Mouse (Mus musculus): ENCODE data around the gene Tmem62.
"Not testable (repeated sequence)": the region's sequence is repeated elsewhere in the genome, so short reads cannot be mapped to it uniquely, and the experiment has no call there.

Gene Tmem62

DNA sequence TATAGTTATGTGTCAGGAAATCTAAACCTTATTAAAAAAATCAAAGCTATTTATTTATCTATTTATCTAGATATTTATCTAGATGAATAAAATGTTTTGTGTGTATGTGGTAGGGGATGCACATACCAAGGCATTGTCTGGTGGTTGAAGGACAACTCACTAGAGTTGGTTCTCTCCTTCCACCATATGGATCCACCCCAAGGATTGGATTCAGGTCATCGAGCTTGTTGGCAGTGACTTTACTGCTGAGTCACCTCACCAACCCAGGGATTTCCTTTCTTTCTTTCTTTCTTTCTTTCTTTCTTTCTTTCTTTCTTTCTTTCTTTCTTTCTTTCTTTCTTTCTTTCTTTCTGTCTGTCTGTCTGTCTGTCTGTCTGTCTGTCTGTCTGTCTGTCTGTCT is 19.8 kb downstream of the Tmem62 start:
- DNase-seq (ENCODE audit: low spot score in 2 of 2): not testable (repeated sequence)

GRCm38 (mm10) chr2:120998863-120999262 is 22.0 kb downstream of the Tmem62 start:
- DNase-seq (ENCODE audit: low spot score in 2 of 2): no peak

GRCm38 (mm10) chr2:121003586-121003985 is 26.8 kb downstream of the Tmem62 start:
- no peak for DNase-seq (ENCODE audit: low spot score in 2 of 2)

GRCm38 (mm10) chr2:121004018-121004811 is 27.4 kb downstream of the Tmem62 start:
- no peak for DNase-seq (ENCODE audit: low spot score in 2 of 2)

DNA sequence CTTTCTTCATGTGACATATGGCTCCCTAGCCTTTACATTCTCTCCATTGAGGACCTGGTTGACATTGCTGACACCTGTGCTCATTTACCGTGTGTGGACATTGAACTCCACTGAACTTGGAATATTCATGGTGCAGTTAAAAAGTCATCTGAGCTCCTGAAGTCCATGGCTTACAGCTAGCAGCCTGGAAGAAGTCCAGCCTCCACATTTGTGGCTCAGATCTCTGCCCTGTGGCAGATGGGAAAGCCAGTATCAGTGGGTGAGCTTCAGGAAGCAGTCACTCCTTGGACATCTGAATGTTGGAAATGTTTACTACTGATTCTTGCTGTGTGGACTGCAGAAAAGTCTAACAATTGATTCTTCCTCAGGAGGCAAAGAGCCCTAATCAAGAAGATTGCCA is 30.2 kb downstream of the Tmem62 start:
- no peak for DNase-seq (ENCODE audit: low spot score in 2 of 2)

DNA sequence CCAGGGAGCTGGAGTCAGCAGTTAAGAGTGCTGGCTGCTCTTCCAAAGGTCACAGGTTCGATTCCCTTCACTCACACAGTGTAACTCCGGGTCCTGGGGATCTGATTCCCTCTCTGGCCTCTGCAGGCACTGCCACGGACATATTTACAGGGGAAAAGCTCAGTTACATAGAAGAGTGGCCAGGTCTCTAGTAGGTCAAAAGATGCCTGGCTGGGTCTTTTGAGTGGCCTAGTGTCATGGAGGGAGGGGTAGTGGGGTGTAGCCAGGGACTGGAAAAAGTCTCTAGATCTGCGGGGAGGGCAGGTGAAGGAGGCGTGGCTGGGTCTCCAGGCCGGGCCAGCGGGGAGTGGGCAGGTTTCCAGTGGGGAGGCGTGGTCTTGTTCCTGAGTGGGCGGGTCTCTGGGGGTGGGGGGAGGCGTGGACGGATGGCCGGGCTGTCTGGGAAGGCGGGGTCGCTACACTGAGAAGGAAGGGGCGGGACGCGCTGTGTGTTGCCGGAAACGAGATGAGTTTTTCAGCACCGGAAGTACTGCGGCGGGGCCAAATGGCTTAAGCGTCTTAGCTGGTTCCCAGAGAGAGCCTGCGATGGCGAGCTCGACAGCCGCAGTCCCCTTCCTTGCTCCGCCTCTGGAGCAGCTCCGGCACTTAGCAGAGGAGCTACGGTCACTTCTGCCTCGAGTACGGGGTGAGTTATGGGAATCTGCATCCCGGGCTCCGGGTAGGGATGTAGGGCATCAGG is 31.3 kb downstream of the Tmem62 start, which contains the start of gene Ccndbp1:
Gene Ccndbp1 (plus strand): TSS at position 479 of the 739 bp plus-strand sequence.
- DNase-seq (ENCODE audit: low spot score in 2 of 2): peak; percentile 71 to 80

DNA sequence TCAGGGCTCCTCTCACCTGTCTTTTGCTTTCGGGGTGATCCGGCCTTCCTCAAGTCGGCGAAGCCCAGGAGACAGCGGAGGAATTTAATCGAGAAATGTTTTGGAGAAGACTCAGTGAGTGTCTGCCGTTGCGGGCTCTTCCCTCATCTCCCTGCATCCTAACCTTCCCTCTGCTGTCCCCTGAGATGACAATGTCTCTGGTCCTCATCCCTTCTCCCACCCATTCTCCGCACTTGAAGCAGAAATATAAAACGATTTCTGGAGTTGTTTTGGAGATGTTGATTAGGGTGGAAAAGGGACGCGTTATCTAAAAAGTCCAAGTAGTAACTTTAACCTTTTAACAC is 31.8 kb downstream of the Tmem62 start:
- DNase-seq (ENCODE audit: low spot score in 2 of 2): no peak

DNA sequence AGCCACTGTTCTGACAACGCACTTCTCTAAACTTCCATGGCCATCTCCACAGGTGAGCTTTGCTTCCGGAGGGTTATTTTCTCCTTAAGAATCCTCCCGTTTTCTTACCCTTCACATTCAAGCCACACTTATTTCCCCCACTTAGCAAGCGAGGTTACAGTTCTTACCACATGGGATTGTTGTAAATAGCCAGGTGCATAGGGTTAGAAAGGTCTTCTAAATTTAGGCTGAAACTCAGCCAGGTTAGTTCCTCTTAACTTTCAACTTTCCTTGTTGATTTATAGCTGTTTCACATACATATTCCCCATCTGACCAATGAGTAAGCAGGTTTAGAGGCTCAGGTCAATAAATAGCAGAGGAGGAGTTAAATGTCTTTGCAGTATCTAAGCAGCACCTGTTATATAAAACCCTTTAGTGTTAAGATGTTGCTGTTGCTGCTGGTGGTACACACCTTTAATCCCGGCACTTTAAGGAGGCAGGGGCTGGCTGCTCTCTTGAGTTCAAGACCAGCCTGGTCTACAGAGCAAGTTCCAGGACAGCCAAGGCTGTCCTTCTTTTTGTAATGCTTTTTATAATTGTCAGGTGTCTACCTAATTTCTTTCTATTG is 32.4 kb downstream of the Tmem62 start:
- DNase-seq (ENCODE audit: low spot score in 2 of 2): no peak

GRCm38 (mm10) chr2:121012676-121013075 is 35.9 kb downstream of the Tmem62 start:
- DNase-seq (ENCODE audit: low spot score in 2 of 2): no peak

- DNase-seq (ENCODE audit: low spot score in 2 of 2): no peak
These were observed 38.7 kb downstream of the Tmem62 start for GRCm38 (mm10) chr2:121015507-121015906.

DNA sequence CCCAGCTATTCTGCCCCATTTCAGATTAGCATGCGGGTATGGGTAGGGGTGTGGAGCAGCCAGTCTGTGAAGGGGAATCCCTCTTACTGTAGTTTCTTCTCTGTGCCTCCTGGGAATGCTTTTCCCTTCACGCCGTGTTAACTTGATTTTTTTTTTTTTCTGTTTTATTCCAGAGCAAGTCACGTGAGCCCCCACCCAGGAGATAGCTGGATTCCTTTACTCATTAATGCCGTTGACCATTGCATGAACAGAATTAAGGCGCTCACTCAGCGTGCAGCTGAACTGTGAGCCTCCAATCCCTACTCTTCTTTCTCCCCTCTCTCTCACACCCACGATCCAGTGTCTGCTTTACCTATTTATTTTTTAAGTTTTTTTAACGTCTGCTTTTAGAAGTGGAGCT is 39.4 kb downstream of the Tmem62 start:
- DNase-seq (ENCODE audit: low spot score in 2 of 2): no peak

DNA sequence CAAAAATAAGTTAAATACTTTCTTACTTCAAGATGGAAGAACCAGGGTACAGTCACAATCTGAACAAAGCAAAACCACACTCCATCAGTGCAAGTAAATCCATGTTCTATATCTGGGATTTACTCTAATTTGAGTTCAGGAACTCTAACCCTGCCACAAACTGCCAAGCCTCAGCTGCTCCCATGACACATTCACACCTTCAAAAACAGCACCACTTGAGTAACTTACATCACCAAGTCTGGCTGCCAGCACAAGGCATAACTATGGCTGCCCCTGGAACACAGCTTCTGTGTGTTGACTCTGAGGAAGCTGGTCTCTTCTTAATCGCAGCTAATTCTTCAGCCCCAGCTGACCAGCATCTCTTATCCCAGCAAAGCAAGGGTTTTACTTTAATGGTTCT is 40.3 kb downstream of the Tmem62 start:
- no peak for DNase-seq (ENCODE audit: low spot score in 2 of 2)

DNA sequence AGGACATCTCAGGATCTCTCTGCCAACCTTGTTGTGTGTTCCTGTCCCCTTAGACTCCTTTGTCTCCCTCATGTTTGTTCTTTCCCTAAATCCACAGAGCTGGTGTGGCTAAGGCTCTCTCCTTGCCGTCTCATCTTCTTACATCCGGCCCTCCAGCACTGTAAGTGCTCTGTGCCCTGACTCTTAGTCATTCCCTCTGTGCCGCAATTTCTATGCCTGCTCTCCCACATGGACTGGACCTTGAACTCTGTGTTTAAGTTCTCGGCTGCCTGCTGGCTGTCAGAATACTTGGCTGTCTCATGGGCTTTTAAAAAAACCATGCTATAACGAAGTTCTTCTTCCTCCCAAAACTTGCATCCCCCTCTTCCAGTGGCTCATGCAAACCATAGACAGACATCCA is 46.1 kb downstream of the Tmem62 start:
- no peak for DNase-seq (ENCODE audit: low spot score in 2 of 2)

- no peak for DNase-seq (ENCODE audit: low spot score in 2 of 2)
These were observed 60.0 kb downstream of the Tmem62 start, which contains the start of gene Epb42 for GRCm38 (mm10) chr2:121036733-121037341. Gene Epb42 (minus strand): TSS chr2:121037072.

DNA sequence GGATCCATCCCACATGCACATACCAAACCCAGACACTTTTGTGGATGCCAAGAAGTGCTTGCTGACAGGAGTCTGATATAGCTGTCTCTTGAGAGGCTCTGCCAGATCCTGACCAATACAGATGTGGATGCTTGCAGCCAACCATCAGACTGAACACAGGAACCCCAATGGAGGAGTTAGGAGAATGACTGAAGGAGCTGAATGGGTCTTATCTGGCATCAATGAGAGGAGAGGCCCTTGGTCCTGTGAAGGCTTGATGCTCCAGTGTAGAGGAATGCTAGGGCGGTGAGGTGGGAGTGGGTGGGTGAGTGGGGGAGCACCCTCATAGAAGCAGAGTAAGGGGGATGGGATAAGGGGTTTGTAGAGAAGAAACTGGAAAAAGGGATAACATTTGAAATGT is 62.0 kb downstream of the Tmem62 start:
- DNase-seq (ENCODE audit: low spot score in 2 of 2): not testable (repeated sequence)

DNA sequence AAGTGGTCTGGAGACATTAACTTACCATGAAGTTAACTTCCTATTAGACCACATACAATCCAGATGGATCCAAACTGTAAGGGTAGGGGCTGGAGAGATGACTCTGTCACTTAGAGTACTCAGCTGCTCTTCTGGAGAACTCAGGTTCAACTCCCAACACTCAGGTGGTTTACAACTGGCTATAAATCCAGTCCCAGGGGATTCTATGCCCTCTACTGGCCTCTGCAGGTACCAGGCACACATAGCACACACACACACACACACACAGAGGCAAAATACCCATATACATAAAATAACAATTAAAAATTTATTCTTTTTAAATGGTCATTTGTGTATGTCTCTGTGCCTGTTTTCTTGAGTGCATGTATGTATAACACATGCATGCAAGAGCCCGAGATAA is 62.6 kb downstream of the Tmem62 start:
- no peak for DNase-seq (ENCODE audit: low spot score in 2 of 2)

- peak in 1 of 2 experiments; percentile 16 for DNase-seq (ENCODE audit: low spot score in 2 of 2)
These were observed 64.3 kb downstream of the Tmem62 start for GRCm38 (mm10) chr2:121041098-121041497.

DNA sequence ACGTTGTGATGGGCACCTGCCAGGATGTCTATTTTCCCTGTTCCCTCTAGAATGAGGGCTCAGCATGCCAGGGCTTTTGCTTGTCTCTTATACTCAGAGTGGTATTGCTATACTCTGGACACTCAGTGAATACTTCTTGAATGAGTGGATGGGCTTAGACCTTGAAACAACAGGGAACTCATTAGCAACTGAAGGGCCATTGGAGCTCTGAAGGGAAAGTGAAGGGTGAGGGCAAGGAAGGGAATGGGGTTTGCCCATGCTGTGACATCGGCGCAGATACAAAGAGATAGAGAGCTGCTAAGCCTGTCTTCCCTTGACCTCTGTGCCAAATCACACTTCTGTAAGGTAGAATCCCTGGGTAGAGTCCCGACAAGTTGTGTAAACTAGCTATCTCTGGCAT is 68.8 kb downstream of the Tmem62 start:
- DNase-seq (ENCODE audit: low spot score in 2 of 2): no peak

DNA sequence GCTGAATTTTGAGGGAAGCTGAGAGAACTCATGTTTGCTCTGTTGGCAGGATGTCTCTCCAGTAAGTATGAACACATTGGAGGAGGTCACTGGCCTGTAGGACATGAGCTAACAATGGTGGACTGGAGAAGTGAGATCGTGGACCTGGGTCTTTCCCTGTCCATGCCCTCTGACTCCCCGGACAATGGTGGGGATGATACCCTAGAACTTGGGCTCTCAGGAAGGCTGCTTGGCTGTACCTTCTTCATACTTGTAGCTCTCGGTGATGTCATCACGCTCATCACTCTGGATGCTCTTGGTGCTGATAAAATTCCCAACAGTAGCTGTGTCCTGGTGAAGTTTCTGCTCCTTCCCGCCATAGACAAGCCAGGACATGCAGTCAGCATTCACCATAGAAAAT is 75.4 kb downstream of the Tmem62 start:
- DNase-seq (ENCODE audit: low spot score in 2 of 2): no peak

DNA sequence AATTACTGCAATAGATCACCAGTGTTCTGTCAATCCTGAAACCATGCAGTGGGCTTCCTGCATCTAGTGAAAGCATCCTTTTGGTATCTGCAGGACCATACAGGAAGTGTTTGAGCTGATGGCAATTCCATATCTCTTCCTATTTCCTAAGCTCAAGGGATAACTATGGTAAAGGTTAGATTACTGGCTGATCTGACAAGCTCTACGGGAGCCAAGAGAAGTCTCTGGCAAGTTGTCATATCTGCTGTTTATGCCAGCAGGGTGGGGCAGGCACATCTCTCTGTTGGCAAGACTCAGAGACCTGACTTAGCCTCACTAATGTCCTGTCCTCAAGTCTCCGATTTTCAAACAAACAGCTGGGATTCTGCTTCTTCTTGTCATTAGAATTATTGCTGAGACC is 77.2 kb downstream of the Tmem62 start:
- DNase-seq (ENCODE audit: low spot score in 2 of 2): no peak

DNA sequence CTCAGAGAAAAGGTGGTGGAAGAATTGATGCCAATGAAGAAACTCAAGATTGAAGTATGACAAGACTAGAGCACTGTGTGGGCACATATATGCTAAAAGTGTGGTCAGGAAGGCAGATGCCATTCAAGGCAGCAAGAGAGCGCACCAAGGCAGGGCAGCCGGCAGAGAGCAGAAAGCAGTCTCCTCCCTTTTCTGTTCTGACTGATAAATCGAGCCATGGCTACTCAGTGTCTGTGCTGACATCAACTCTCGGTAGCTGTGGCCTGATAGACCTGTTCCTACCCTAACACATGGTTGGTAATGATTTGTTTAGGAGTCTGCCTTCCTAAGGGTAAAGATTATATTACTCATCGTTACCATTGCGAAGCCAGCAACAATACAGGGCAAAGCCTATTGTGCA is 79.1 kb downstream of the Tmem62 start:
- no peak for DNase-seq (ENCODE audit: low spot score in 2 of 2)
